Mouse (Mus musculus): ENCODE measurements at regions not wholly inside any gene's neighbourhood (a gene's known extent, or its start where the extent isn't known, plus 50 kb on each side); places are given as distances from the start of the nearest gene placed in this dataset.
A peak's percentile ranks its signal among the peaks of the same experiment; 100 is the strongest.
"Not testable (repeated sequence)": the region's sequence is repeated elsewhere in the genome, so short reads cannot be mapped to it uniquely, and the experiment has no call there.

- no peak for DNase-seq (ENCODE audit: low spot score in 2 of 2)
These were observed 64.3 kb upstream of the Rtn4 start for GRCm38 (mm10) chr11:29628476-29628875.

GRCm38 (mm10) chr11:29632486-29632885 is 60.3 kb upstream of the Rtn4 start:
- DNase-seq (ENCODE audit: low spot score in 2 of 2) = no peak

- DNase-seq (ENCODE audit: low spot score in 2 of 2) = not testable (repeated sequence)
These were observed 59.5 kb upstream of the Rtn4 start for GRCm38 (mm10) chr11:29633288-29633687.

- DNase-seq (ENCODE audit: low spot score in 2 of 2) = peak in 1 of 2 experiments; percentile 10
These were observed 56.0 kb upstream of the Rtn4 start for GRCm38 (mm10) chr11:29636759-29637200.

- DNase-seq (ENCODE audit: low spot score in 2 of 2) = no peak
These were observed 54.6 kb upstream of the Rtn4 start for GRCm38 (mm10) chr11:29638093-29638669.

- peak in 1 of 2 experiments; percentile 12 for DNase-seq (ENCODE audit: low spot score in 2 of 2)
These were observed 53.9 kb upstream of the Rtn4 start for GRCm38 (mm10) chr11:29638861-29639260.
